ENCODE assay signal across 22 mouse cellular contexts in the genomic region with DNA sequence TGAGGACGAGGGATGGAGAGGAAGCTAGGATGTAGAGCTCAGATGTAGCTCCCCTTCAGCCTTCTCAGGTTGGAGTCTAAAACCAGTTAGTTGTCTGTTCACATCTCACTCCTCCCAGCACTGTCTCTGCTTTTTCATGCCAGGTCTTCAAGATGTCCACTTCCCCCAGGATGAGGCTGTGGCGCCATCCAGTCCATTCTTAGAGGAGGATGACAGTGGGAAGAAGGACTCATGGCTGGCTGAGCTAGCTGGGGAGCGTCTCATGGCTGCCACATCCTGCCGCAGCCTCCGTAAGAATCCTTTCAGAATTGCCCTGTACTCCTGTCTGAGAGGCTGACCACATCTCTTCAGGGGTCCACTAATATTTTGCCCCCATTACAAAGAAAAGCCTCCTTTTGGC. TPM values are rescaled to one million over a fixed set of nuclear protein-coding genes. Genes with fewer than 3 reads are reported as not detected.
"Had no signal": no experiment of that assay in that cellular context is flagged by ENCODE, and none has a peak within 500 bp of the region (broad histone marks: within the 10 kb centered on the region; RNA-seq: fewer than 3 reads in every experiment).

No protein-coding gene starts in this region.

- H3K4me3 ChIP-seq: limb, embryonic 15.5 days; liver, embryonic 12.5 days; lung, embryonic 15.5 days; midbrain, embryonic 13.5 days; neural tube, embryonic 13.5 days; stomach, embryonic 15.5 days had no signal

- H3K27me3 ChIP-seq: limb, embryonic 12.5 days; limb, embryonic 15.5 days; liver, embryonic 12.5 days; lung, embryonic 15.5 days; megakaryocyte, embryonic 14.5 days; midbrain, embryonic 13.5 days; neural tube, embryonic 13.5 days; stomach, embryonic 15.5 days had no signal

- H3K9me3 ChIP-seq: limb, embryonic 12.5 days; limb, embryonic 15.5 days; liver, embryonic 12.5 days; lung, embryonic 15.5 days; megakaryocyte, embryonic 14.5 days; midbrain, embryonic 10.5 days; midbrain, embryonic 13.5 days; neural tube, embryonic 13.5 days; stomach, embryonic 15.5 days had no signal

- ATAC-seq: liver, embryonic 12.5 days; midbrain, embryonic 13.5 days; midbrain, embryonic 16.5 days had no signal

- H3K9ac ChIP-seq: limb, embryonic 12.5 days; limb, embryonic 15.5 days; lung, embryonic 15.5 days; midbrain, embryonic 13.5 days; neural tube, embryonic 13.5 days; stomach, embryonic 15.5 days had no signal

- H3K27ac ChIP-seq: kidney, postnatal 0 days; limb, embryonic 12.5 days; limb, embryonic 15.5 days; liver, embryonic 12.5 days; lung, embryonic 15.5 days; midbrain, embryonic 10.5 days; midbrain, embryonic 13.5 days; neural tube, embryonic 13.5 days; stomach, embryonic 15.5 days had no signal

- DNase-seq: kidney, adult 8-10 months; kidney, postnatal 4 days; left cerebral cortex, postnatal 4 days; lung, adult 18-20 months; lung, postnatal 10 days; lung, postnatal 36 days; retina, postnatal 1 day; right cerebral cortex, postnatal 25 days; spleen, adult 18-20 months; thymus, postnatal 25 days had no signal

- H3K4me2 ChIP-seq: limb, embryonic 15.5 days; midbrain, embryonic 13.5 days; stomach, embryonic 15.5 days had no signal

RNA-seq across cellular contexts. Expression of a gene that starts 3.6 kb away (rescaled TPM):
- polyA plus RNA-seq: liver, embryonic 12.5 days; myocyte; neural tube, embryonic 13.5 days had no signal
